Mouse (Mus musculus) small intestine, adult 2 months (tissue): ENCODE measurements around the gene Hoxa3.

Source experiments
- CTCF ChIP-seq: fragments of 200-500 bp; IDR thresholded peaks from 2 replicates; pipeline ENCODE4 v1.5.1; 2012; ENCODE audit warnings: low read depth, mild to moderate bottlenecking, control low read depth, inconsistent platforms, low read length, moderate library complexity, mixed read lengths; ENCODE audit not compliant: insufficient replicate concordance, insufficient read length; ENCODE audit errors: extremely low read depth
- POLR2A ChIP-seq: fragments of 200-500 bp; IDR thresholded peaks from 2 replicates; pipeline ENCODE4 v1.6.1; 2012; ENCODE audit warnings: low read depth, mild to moderate bottlenecking, control low read depth, inconsistent platforms, low read length, moderate library complexity

DNA sequence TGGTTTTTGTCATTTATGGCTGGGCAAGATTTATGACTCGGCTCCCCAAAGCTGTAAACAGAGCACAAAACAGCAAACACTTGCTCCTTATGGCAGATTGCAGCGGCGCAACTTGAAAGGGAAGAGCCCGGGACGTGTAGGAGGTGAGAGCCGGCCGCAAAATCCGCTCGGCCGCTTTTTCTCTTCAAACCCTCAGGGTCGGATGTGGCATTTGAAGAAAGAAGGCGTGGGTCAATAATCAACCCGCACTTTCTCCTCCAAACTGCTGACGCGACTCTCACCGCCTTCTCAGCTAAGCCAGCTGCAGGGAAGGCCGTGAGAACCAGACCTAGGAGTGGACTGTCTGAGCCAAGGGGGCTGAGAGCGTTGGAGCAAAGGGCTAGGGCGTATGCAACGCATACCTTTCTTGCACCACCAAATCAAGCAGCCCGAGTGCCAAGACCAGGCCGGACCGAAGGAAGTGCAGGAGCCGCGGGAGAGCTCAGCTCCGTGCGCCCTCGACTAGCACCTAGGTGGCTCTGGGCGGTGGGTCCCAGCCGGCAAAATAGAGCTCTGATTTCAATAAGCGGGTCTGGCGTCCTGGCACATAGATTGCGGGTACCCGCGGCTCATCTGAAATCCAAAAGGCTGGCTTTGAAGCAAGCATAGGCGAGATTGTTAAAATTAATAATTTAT is 35.9 kb downstream of the Hoxa3 start, which contains the start of gene 5730596B20Rik:
- no peak for TF ChIP-seq CTCF
- peak; percentile 29; the same call in 1 of the 2 replicates for TF ChIP-seq POLR2A
